Mouse (Mus musculus) myocyte (in vitro differentiated cells): ENCODE measurements at regions not wholly inside any gene's neighbourhood (a gene's known extent, or its start where the extent isn't known, plus 50 kb on each side); places are given as distances from the start of the nearest gene placed in this dataset.

Experiments used
- MAX ChIP-seq: IDR thresholded peaks from one replicate; pipeline ENCODE4 v1.6.1; 2011; ENCODE audit warnings: low read depth, mild to moderate bottlenecking, control low read depth
- MYOD1 ChIP-seq, 3 experiments: IDR thresholded peaks; one replicate each; pipeline ENCODE4 v1.6.1; 2011; ENCODE audit warnings: control low read depth in 2 of 3, low read depth in 2 of 3, mild to moderate bottlenecking in 2 of 3, moderate library complexity in 1 of 3; ENCODE audit not compliant: insufficient read length in 2 of 3, control insufficient read depth in 1 of 3
- MYOG ChIP-seq, 3 experiments: IDR thresholded peaks; one replicate each; pipeline ENCODE4 v1.6.1; 2011; ENCODE audit warnings: control low read depth in 2 of 3, low read depth in 2 of 3, mild to moderate bottlenecking in 2 of 3; ENCODE audit not compliant: insufficient read length in 2 of 3, control insufficient read depth in 1 of 3, insufficient read depth in 1 of 3
- POLR2A ChIP-seq: IDR thresholded peaks from one replicate; pipeline ENCODE4 v1.6.1; 2011; ENCODE audit warnings: low read depth, mild to moderate bottlenecking, control low read depth, moderate library complexity; ENCODE audit not compliant: insufficient read length
- POLR2AphosphoS2 ChIP-seq: IDR thresholded peaks from one replicate; pipeline ENCODE4 v1.6.1; 2011; ENCODE audit warnings: low read depth, control low read depth; ENCODE audit not compliant: insufficient read length
- TCF12 ChIP-seq: IDR thresholded peaks from one replicate; pipeline ENCODE4 v1.6.1; 2011; ENCODE audit warnings: mild to moderate bottlenecking, control low read depth; ENCODE audit not compliant: poor library complexity, insufficient read depth, severe bottlenecking
- USF1 ChIP-seq: IDR thresholded peaks from one replicate; pipeline ENCODE4 v1.6.1; 2011; ENCODE audit warnings: low read depth, mild to moderate bottlenecking, control low read depth, moderate library complexity

DNA sequence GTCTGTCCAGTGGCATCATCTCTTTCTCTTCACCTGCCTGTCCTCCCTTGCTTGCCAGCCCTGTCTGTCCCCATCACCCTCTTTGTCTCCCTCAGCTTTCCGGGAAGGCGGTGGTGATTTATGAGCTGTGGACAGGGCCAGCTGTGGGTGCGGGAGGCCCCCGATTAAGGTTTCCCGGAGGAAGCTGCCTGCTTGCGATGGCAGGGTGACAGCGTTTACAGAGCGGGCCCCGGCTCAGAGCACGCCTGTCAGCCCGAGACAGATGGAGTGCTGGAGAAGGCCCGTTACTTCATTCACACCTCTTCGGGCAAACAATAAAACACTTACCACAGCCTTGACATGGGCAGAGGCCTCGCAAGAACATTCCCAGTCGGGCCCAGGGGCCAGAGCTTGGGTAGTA lies 79.6 kb upstream of the Zbtb40 start:
- TF ChIP-seq TCF12 (peak; percentile 70), POLR2A (no peak), MAX (no peak), POLR2AphosphoS2 (no peak), USF1 (no peak), MYOG (IDR thresholded peaks at IDR 0.05; ENCODE audit: control insufficient read depth in 1 of 3, insufficient read depth in 1 of 3, insufficient read length in 2 of 3, low read depth in 2 of 3) (peak; percentile 49 to 95 (median 73)), MYOD1 (IDR thresholded peaks at IDR 0.05; ENCODE audit: control insufficient read depth in 1 of 3, insufficient read length in 2 of 3, low read depth in 2 of 3) (peak in 2 of 3 experiments; percentile 70 to 86)
